Mouse (Mus musculus): Measurements from ENCODE around the gene Spint2. TPM values are rescaled to one million over a fixed set of nuclear protein-coding genes. Genes with fewer than 3 reads are reported as not detected.
A peak's percentile ranks its signal among the peaks of the same experiment; 100 is the strongest.

The Spint2 gene
- polyA plus RNA-seq, 1 experiment, result 0.10 TPM

GRCm38 (mm10) chr7:29253842-29254241 is 27.9 kb downstream of the Spint2 start:
- Histone ChIP-seq H3K79me2 (ENCODE audit: control insufficient read depth, insufficient read depth) (no peaks in the 10 kb centered on the region), H3K27me3 (ENCODE audit: control insufficient read depth, insufficient read depth, insufficient read length) (no peaks in the 10 kb centered on the region), H3ac (ENCODE audit: control insufficient read depth, insufficient read length) (no peak overlapping the region), H3K4me3 (no peak overlapping the region), H3K4me2 (ENCODE audit: low read depth) (no peak overlapping the region), H3K36me3 (ENCODE audit: control insufficient read depth, insufficient read depth) (no peaks in the 10 kb centered on the region)
- no peak for TF ChIP-seq E2F4 (IDR thresholded peaks at IDR 0.05; ENCODE audit: insufficient read depth)
- TF ChIP-seq TCF12 (IDR thresholded peaks at IDR 0.05; ENCODE audit: insufficient read depth, poor library complexity, severe bottlenecking), result no peak
- no peak for TF ChIP-seq SRF (IDR thresholded peaks at IDR 0.05; ENCODE audit: control insufficient read depth, insufficient read length, low read depth)
- TF ChIP-seq USF1 (IDR thresholded peaks at IDR 0.05; ENCODE audit: low read depth), result no peak
- no peak for TF ChIP-seq TCF3 (IDR thresholded peaks at IDR 0.05; ENCODE audit: insufficient read length, low read depth)
- TF ChIP-seq POLR2AphosphoS2 (IDR thresholded peaks at IDR 0.05; ENCODE audit: insufficient read length, low read depth), result no peak
- TF ChIP-seq CEBPB (IDR thresholded peaks at IDR 0.05; ENCODE audit: insufficient read depth, poor library complexity, severe bottlenecking), result no peak
- no peak for TF ChIP-seq POLR2A (IDR thresholded peaks at IDR 0.05; ENCODE audit: insufficient read length, low read depth)
- TF ChIP-seq MYOD1 (IDR thresholded peaks at IDR 0.05; ENCODE audit: control insufficient read depth in 1 of 3, insufficient read length in 2 of 3, low read depth in 2 of 3), result no peak
- TF ChIP-seq MAX (IDR thresholded peaks at IDR 0.05; ENCODE audit: low read depth), result no peak
- no peak for TF ChIP-seq MYOG (IDR thresholded peaks at IDR 0.05; ENCODE audit: control insufficient read depth in 1 of 3, insufficient read depth in 1 of 3, insufficient read length in 2 of 3, low read depth in 2 of 3)
- no peak for TF ChIP-seq REST (IDR thresholded peaks at IDR 0.05; ENCODE audit: insufficient read depth, insufficient read length)

DNA sequence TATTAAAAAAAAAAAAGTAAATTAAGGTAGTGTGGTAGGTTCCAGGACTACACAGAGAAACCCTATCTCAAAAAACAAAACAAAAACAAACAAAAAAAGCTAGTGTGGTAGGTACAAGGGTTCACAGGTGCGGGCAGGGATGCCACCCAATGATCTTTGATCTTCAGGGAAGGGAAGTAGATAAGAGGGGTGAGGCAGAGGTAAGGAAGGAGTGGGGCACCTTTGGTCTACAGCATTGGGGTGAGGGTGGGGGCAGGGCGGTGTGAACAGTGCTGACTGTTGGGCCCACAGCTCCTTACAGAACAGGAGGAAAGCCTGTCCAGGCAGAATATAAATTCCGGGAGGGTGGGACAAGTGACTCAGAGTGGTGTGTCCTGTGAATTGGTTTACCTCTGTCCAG is 30.5 kb downstream of the Spint2 start:
- Histone ChIP-seq H3K79me2 (ENCODE audit: control insufficient read depth, insufficient read depth) (no peaks in the 10 kb centered on the region), H3K36me3 (ENCODE audit: control insufficient read depth, insufficient read depth) (no peaks in the 10 kb centered on the region), H3K4me3 (no peak overlapping the region), H3ac (ENCODE audit: control insufficient read depth, insufficient read length) (no peak overlapping the region), H3K27me3 (ENCODE audit: control insufficient read depth, insufficient read depth, insufficient read length) (no peaks in the 10 kb centered on the region), H3K4me2 (ENCODE audit: low read depth) (no peak overlapping the region)
- TF ChIP-seq E2F4 (IDR thresholded peaks at IDR 0.05; ENCODE audit: insufficient read depth) (no peak), MYOG (IDR thresholded peaks at IDR 0.05; ENCODE audit: control insufficient read depth in 1 of 3, insufficient read depth in 1 of 3, insufficient read length in 2 of 3, low read depth in 2 of 3) (no peak), TCF3 (IDR thresholded peaks at IDR 0.05; ENCODE audit: insufficient read length, low read depth) (no peak), MYOD1 (IDR thresholded peaks at IDR 0.05; ENCODE audit: control insufficient read depth in 1 of 3, insufficient read length in 2 of 3, low read depth in 2 of 3) (no peak), CEBPB (IDR thresholded peaks at IDR 0.05; ENCODE audit: insufficient read depth, poor library complexity, severe bottlenecking) (no peak)

DNA sequence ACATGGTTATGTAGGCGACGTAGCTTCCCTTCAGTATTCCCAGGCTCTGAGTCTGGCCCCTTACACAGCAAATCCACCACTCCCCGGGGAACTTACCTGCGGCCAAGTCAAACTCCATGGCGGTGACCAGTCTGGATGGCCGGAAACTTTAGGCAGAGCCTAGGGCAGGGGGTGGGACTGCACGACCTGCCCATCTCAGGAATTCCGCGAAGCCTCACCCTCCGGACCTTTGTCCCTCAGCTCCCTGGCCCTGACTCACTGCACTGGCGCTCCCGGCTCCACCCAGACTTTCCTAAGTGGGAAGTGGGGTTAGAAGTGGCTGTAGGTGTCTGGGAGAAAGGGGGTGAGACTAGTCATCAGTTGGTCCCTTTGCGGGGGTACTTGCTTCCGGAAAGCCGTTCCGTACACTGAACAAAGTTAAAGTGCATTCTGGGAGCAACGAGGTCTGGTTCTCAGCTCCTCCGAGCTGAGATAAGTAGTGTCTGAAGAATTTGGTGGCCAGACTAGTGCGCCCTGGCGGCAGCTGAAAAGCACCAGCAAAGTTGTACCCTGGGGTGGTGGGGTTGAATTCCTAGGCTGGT is 33.4 kb downstream of the Spint2 start, which contains the start of gene 2200002D01Rik:
Gene 2200002D01Rik, minus strand, starts transcription at position 206 of the 581 bp plus-strand sequence.
- peak within 1 kb of the TSS; percentile 94 for H3K4me2 ChIP-seq (ENCODE audit: low read depth)
- H3ac ChIP-seq (ENCODE audit: control insufficient read depth, insufficient read length), result peak within 1 kb of the TSS; percentile 22
- no peaks in the 10 kb centered on the region for H3K27me3 ChIP-seq (ENCODE audit: control insufficient read depth, insufficient read depth, insufficient read length)
- no peaks in the 10 kb centered on the region for H3K36me3 ChIP-seq (ENCODE audit: control insufficient read depth, insufficient read depth)
- peak within 1 kb of the TSS; percentile 59 for H3K4me3 ChIP-seq
- no peaks in the 10 kb centered on the region for H3K79me2 ChIP-seq (ENCODE audit: control insufficient read depth, insufficient read depth)
- TF ChIP-seq SRF (IDR thresholded peaks at IDR 0.05; ENCODE audit: control insufficient read depth, insufficient read length, low read depth) (no peak), POLR2A (IDR thresholded peaks at IDR 0.05; ENCODE audit: insufficient read length, low read depth) (peak; percentile 14), MYOD1 (IDR thresholded peaks at IDR 0.05; ENCODE audit: control insufficient read depth in 1 of 3, insufficient read length in 2 of 3, low read depth in 2 of 3) (no peak), POLR2AphosphoS2 (IDR thresholded peaks at IDR 0.05; ENCODE audit: insufficient read length, low read depth) (peak; percentile 20)

DNA sequence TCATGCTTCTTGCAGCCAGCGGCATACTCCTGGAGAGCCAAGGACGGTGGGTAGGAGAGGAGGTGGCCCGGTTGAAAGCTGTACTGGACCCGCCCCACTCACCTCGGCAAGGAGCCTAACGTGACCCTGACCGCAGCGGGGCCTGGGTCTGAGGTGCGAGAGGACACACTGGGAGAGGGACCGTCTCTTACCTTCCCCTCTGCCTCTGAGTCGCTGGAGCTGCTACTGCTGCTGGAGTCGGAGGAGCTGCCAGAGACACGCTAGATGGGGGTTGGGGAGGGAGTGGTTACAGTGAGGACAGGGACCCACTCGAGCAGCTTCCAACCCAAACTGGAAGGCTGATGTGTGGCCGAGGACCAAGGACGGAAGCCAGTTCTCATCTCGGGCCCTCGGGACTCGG is 34.0 kb downstream of the Spint2 start:
- Histone ChIP-seq H3K27me3 (ENCODE audit: control insufficient read depth, insufficient read depth, insufficient read length) (no peaks in the 10 kb centered on the region), H3ac (ENCODE audit: control insufficient read depth, insufficient read length) (peak overlapping the region; percentile 22), H3K4me2 (ENCODE audit: low read depth) (peak overlapping the region; percentile 94), H3K36me3 (ENCODE audit: control insufficient read depth, insufficient read depth) (no peaks in the 10 kb centered on the region), H3K4me3 (peak overlapping the region; percentile 59), H3K79me2 (ENCODE audit: control insufficient read depth, insufficient read depth) (no peaks in the 10 kb centered on the region)
- no peak for TF ChIP-seq TCF3 (IDR thresholded peaks at IDR 0.05; ENCODE audit: insufficient read length, low read depth)
- no peak for TF ChIP-seq REST (IDR thresholded peaks at IDR 0.05; ENCODE audit: insufficient read depth, insufficient read length)
- peak; percentile 16 for TF ChIP-seq POLR2A (IDR thresholded peaks at IDR 0.05; ENCODE audit: insufficient read length, low read depth)
- TF ChIP-seq MAX (IDR thresholded peaks at IDR 0.05; ENCODE audit: low read depth), result no peak
- TF ChIP-seq USF1 (IDR thresholded peaks at IDR 0.05; ENCODE audit: low read depth), result no peak
- no peak for TF ChIP-seq CEBPB (IDR thresholded peaks at IDR 0.05; ENCODE audit: insufficient read depth, poor library complexity, severe bottlenecking)

GRCm38 (mm10) chr7:29247314-29247700 is 34.4 kb downstream of the Spint2 start:
- peak overlapping the region; percentile 94 for H3K4me2 ChIP-seq (ENCODE audit: low read depth)
- peak overlapping the region; percentile 59 for H3K4me3 ChIP-seq
- H3K36me3 ChIP-seq (ENCODE audit: control insufficient read depth, insufficient read depth), result no peaks in the 10 kb centered on the region
- no peak for TF ChIP-seq USF1 (IDR thresholded peaks at IDR 0.05; ENCODE audit: low read depth)
- peak; percentile 11 for TF ChIP-seq POLR2A (IDR thresholded peaks at IDR 0.05; ENCODE audit: insufficient read length, low read depth)
- H3K79me2 ChIP-seq (ENCODE audit: control insufficient read depth, insufficient read depth), result no peaks in the 10 kb centered on the region
- H3K27me3 ChIP-seq (ENCODE audit: control insufficient read depth, insufficient read depth, insufficient read length), result no peaks in the 10 kb centered on the region
- H3ac ChIP-seq (ENCODE audit: control insufficient read depth, insufficient read length), result peak overlapping the region; percentile 22
